Mouse (Mus musculus) limb, embryonic 14.5 days (tissue): Measurements from ENCODE around the gene Fhdc1. TPM values are rescaled to one million over a fixed set of nuclear protein-coding genes. Genes with fewer than 3 reads are reported as not detected.

Experiments
- ATAC-seq: fragments of 200-750 bp; cut with Nextera tagmentation; 2 replicates; pipeline ENCODE4 v1.8.0; 2017; ENCODE audit warnings: low read depth, moderate number of reproducible peaks, moderate TSS enrichment; ENCODE audit not compliant: low FRiP score
- DNase-seq: peaks from one replicate; pipeline ENCODE4 v3.0.0-alpha.2; 2015; ENCODE audit warnings: low spot score
- H3K27ac ChIP-seq: fragments of 300-500 bp; sonication (generic); replicated peaks from 2 replicates; pipeline ENCODE4 v1.5.1; 2014; ENCODE audit warnings: low read depth, mild to moderate bottlenecking, low read length, moderate library complexity, mixed read lengths
- H3K27me3 ChIP-seq: fragments of 300-500 bp; sonication (generic); 2 replicates; pipeline ENCODE4 v1.6.1; 2014; ENCODE audit warnings: low read length, mixed read lengths; ENCODE audit not compliant: control insufficient read depth, insufficient read depth
- H3K36me3 ChIP-seq: fragments of 300-500 bp; sonication (generic); 2 replicates; pipeline ENCODE4 v1.6.1; 2014; ENCODE audit warnings: mild to moderate bottlenecking, low read length, moderate library complexity, mixed read lengths; ENCODE audit not compliant: control insufficient read depth, insufficient read depth
- H3K4me1 ChIP-seq: fragments of 300-500 bp; sonication (generic); 2 replicates; pipeline ENCODE4 v1.6.1; 2014; ENCODE audit warnings: antibody characterized with exemption, low read length, mixed read lengths; ENCODE audit not compliant: control insufficient read depth, insufficient read depth
- H3K4me2 ChIP-seq: fragments of 300-500 bp; sonication (generic); replicated peaks from 2 replicates; pipeline ENCODE4 v1.6.1; 2014; ENCODE audit warnings: low read depth, mild to moderate bottlenecking, low read length, moderate library complexity; ENCODE audit not compliant: severe bottlenecking
- H3K4me3 ChIP-seq: fragments of 300-500 bp; sonication (generic); replicated peaks from 2 replicates; pipeline ENCODE4 v1.5.1; 2014; ENCODE audit warnings: low read length
- H3K9ac ChIP-seq: fragments of 300-500 bp; sonication (generic); 2 replicates; pipeline ENCODE4 v1.6.1; 2014; ENCODE audit warnings: mild to moderate bottlenecking, low read depth, low read length, moderate library complexity; ENCODE audit not compliant: severe bottlenecking
- H3K9me3 ChIP-seq: fragments of 300-500 bp; sonication (generic); 2 replicates; pipeline ENCODE4 v1.6.1; 2016; ENCODE audit warnings: low read length; ENCODE audit not compliant: control insufficient read depth
- POLR2A ChIP-seq: fragments of 200-500 bp; IDR thresholded peaks from 2 replicates; pipeline ENCODE4 v1.8.0; 2012; ENCODE audit warnings: inconsistent platforms, mild to moderate bottlenecking, moderate library complexity, borderline replicate concordance; ENCODE audit not compliant: insufficient read depth, insufficient read length; ENCODE audit errors: extremely low read depth
- WGBS: fragments of 180-500 bp; shearing (Covaris S2); extraction: QIAGEN DNeasy Blood & Tissue Kit; methylation state at CpG from one replicate; pipeline ENCODE4 v1.1.7; 2014; 5-methylcytosine and 5-hydroxymethylcytosine counted together
- polyA plus RNA-seq, 2 experiments: library from polyadenylated mRNA; depleted of rRNA in 1 of 2; stranded (reverse) in 1 of 2; unstranded in 1 of 2; fragments of >200 nt; fragmentation: Nextera tagmentation in 1 of 2; extraction: Ambion mirVana in 1 of 2; gene quantifications; 2 replicates each; pipeline versions ENCODE4 v1.2.1 to v1.2.3; 2012 to 2014

Fhdc1 gene
- polyA plus RNA-seq, 2 experiments, result 2.9 to 7.5 TPM

DNA sequence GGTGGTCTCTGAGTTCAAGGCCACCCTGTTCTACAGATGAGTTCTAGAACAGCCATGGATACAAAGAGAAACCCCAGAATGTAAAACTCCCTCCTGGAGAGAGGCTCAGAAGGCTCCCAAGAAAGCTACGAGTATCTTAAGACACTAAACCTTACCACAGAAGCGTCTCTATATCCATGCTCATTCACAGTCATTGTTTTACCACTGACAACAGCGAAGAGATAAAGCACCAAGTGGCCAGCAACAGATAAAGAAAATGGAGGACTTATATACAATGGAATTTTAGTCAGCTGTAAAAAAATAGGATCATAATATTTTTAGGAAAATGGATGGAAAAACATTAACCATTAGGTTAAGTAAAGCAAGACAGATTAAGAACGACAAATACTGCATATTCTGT lies 25.0 kb upstream of the Fhdc1 start:
- ATAC-seq (no peak), DNase-seq (no peak)
- no peak overlapping the region for H3K4me2 ChIP-seq
- no peak overlapping the region for H3K9ac ChIP-seq
- TF ChIP-seq POLR2A, result no peak
- no peaks in the 10 kb centered on the region for H3K27me3 ChIP-seq
- peaks cover 5% of the 10 kb centered on the region; the same call in 1 of the 2 replicates for H3K36me3 ChIP-seq
- no peaks in the 10 kb centered on the region for H3K9me3 ChIP-seq
- peaks cover 7% of the 10 kb centered on the region; the same call in 1 of the 2 replicates for H3K4me1 ChIP-seq
- no peak overlapping the region for H3K4me3 ChIP-seq
- WGBS, result 89% methylated on average over 4 of the region's 4 CpGs
- H3K27ac ChIP-seq, result no peak overlapping the region

GRCm38 (mm10) chr3:84504291-84504690 lies 24.1 kb upstream of the Fhdc1 start:
- Histone ChIP-seq H3K27ac (no peak overlapping the region), H3K36me3 (peaks cover 5% of the 10 kb centered on the region; the same call in 1 of the 2 replicates), H3K4me3 (no peak overlapping the region), H3K9ac (no peak overlapping the region), H3K4me2 (no peak overlapping the region), H3K27me3 (no peaks in the 10 kb centered on the region), H3K9me3 (no peaks in the 10 kb centered on the region), H3K4me1 (peaks cover 7% of the 10 kb centered on the region; the same call in 1 of the 2 replicates)
- 88% methylated on average over 8 of the region's 8 CpGs for WGBS
- no peak for DNase-seq
- no peak for TF ChIP-seq POLR2A
- no peak for ATAC-seq

GRCm38 (mm10) chr3:84502101-84502500 lies 21.9 kb upstream of the Fhdc1 start:
- Histone ChIP-seq H3K36me3 (peaks cover 5% of the 10 kb centered on the region; the same call in 1 of the 2 replicates), H3K4me2 (no peak overlapping the region), H3K4me1 (peaks cover 7% of the 10 kb centered on the region; the same call in 1 of the 2 replicates), H3K9me3 (no peaks in the 10 kb centered on the region), H3K27me3 (no peaks in the 10 kb centered on the region), H3K4me3 (no peak overlapping the region), H3K9ac (no peak overlapping the region), H3K27ac (no peak overlapping the region)
- TF ChIP-seq POLR2A, result no peak
- DNase-seq (no peak), ATAC-seq (no peak)
- 83% methylated on average over 2 of the region's 2 CpGs for WGBS

DNA sequence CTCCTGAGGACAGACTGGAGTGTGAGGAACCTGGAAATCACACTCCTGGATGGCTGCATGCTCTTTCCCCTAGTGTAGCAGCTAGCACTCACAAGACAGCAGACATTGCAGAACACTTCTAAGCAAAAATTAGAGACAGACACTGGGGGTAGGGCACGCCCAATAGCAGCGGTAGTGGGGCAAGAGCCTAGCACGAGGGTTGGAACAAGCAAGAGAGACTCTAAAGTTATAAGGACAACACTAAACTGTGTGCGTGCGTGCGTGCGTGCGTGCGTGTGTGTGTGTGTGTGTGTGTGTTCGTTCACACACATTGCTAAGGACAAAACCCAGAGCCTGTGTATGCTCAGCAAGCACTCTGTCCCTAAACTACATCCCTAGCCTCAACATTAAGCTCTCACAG lies 20.3 kb upstream of the Fhdc1 start:
- no peaks in the 10 kb centered on the region for H3K9me3 ChIP-seq
- ATAC-seq (no peak), DNase-seq (no peak)

GRCm38 (mm10) chr3:84497718-84498117 lies 17.5 kb upstream of the Fhdc1 start:
- no peak for TF ChIP-seq POLR2A
- H3K4me2 ChIP-seq, result no peak overlapping the region
- H3K4me1 ChIP-seq, result peaks cover 7% of the 10 kb centered on the region; the same call in 1 of the 2 replicates
- 75% methylated on average over 11 of the region's 11 CpGs for WGBS
- no peaks in the 10 kb centered on the region for H3K9me3 ChIP-seq
- no peaks in the 10 kb centered on the region for H3K27me3 ChIP-seq
- no peak for DNase-seq
- no peak overlapping the region for H3K27ac ChIP-seq
- H3K9ac ChIP-seq, result no peak overlapping the region
- no peak overlapping the region for H3K4me3 ChIP-seq
- peaks cover 10% of the 10 kb centered on the region; the same call in 1 of the 2 replicates for H3K36me3 ChIP-seq
- ATAC-seq, result no peak

More for the DNA sequence above, 20.3 kb upstream of the Fhdc1 start:
- no peak overlapping the region for H3K27ac ChIP-seq
- H3K27me3 ChIP-seq, result no peaks in the 10 kb centered on the region
- H3K36me3 ChIP-seq, result peaks cover 5% of the 10 kb centered on the region; the same call in 1 of the 2 replicates
- peaks cover 7% of the 10 kb centered on the region; the same call in 1 of the 2 replicates for H3K4me1 ChIP-seq
- 74% methylated on average over 10 of the region's 10 CpGs for WGBS
- no peak overlapping the region for H3K4me2 ChIP-seq
- H3K4me3 ChIP-seq, result no peak overlapping the region
- no peak overlapping the region for H3K9ac ChIP-seq
- no peak for TF ChIP-seq POLR2A
